Mouse (Mus musculus) CH12.LX (cell line): Measurements from ENCODE around the gene Dnaja4. TPM values are rescaled to one million over a fixed set of nuclear protein-coding genes. Genes with fewer than 3 reads are reported as not detected.

ENCODE experiments used
- DNase-seq: peaks from one replicate; pipeline ENCODE4 v3.0.0-alpha.2; 2013; ENCODE audit errors: extremely low read depth
- H3K27ac ChIP-seq: 2 replicates; pipeline ENCODE4 v1.5.1; 2012; ENCODE audit warnings: low read depth, mild to moderate bottlenecking, control low read depth, moderate library complexity; ENCODE audit not compliant: insufficient read depth
- H3K27me3 ChIP-seq: replicated peaks from 2 replicates; pipeline ENCODE3; 2012; ENCODE audit warnings: inconsistent platforms
- H3K36me3 ChIP-seq, 2 experiments: replicated peaks in 1 of 2; 2 replicates each; pipeline versions ENCODE3 to v1.6.1; 2012; ENCODE audit warnings: inconsistent platforms in 1 of 2, low read length in 1 of 2, mild to moderate bottlenecking in 1 of 2, mixed read lengths in 1 of 2, moderate library complexity in 1 of 2; ENCODE audit not compliant: control insufficient read depth in 1 of 2, insufficient read depth in 1 of 2
- H3K4me1 ChIP-seq, 2 experiments: 2 replicates each; pipeline ENCODE4 v1.6.1; 2012; ENCODE audit warnings: inconsistent platforms in 1 of 2, moderate library complexity in 1 of 2; ENCODE audit not compliant: insufficient read depth in 2 of 2, control insufficient read depth in 1 of 2
- H3K4me2 ChIP-seq: 2 replicates; pipeline ENCODE4 v1.6.1; 2012; ENCODE audit warnings: low read depth, mild to moderate bottlenecking, control low read depth; ENCODE audit not compliant: poor library complexity, insufficient read depth, severe bottlenecking
- H3K4me3 ChIP-seq, 3 experiments: fragments of 150-350 bp in 1 of 3; sonication (generic) in 1 of 3; replicated peaks in 1 of 3; 2 replicates each; pipeline versions ENCODE3 to v1.5.1; 2011 to 2012; ENCODE audit warnings: low read depth in 2 of 3, low read length in 2 of 3, mild to moderate bottlenecking in 2 of 3, moderate library complexity in 2 of 3, control low read depth in 1 of 3, improper control_type of control experiment in 1 of 3, inconsistent platforms in 1 of 3, mixed read lengths in 1 of 3; ENCODE audit not compliant: poor library complexity in 1 of 3
- H3K79me2 ChIP-seq: replicated peaks from 2 replicates; pipeline ENCODE4 v1.6.1; 2012; ENCODE audit warnings: mild to moderate bottlenecking, moderate library complexity; ENCODE audit not compliant: control insufficient read depth, poor library complexity, insufficient read depth, severe bottlenecking; ENCODE audit errors: extremely low read depth
- H3K9ac ChIP-seq: 2 replicates; pipeline ENCODE4 v1.6.1; 2012; ENCODE audit warnings: low read depth, mild to moderate bottlenecking, control low read depth, moderate library complexity; ENCODE audit not compliant: insufficient read depth
- H3K9me3 ChIP-seq: replicated peaks from 2 replicates; pipeline ENCODE3; 2012; ENCODE audit warnings: low read length, inconsistent platforms, mixed read lengths
- BHLHE40 ChIP-seq: IDR thresholded peaks from 2 replicates; pipeline ENCODE4 v1.6.1; 2011; ENCODE audit warnings: mild to moderate bottlenecking, low read depth, low read length, improper control_type of control experiment
- CHD1 ChIP-seq: IDR thresholded peaks from 2 replicates; pipeline ENCODE4 v1.6.1; 2012; ENCODE audit warnings: low read depth, low read length, improper control_type of control experiment, inconsistent platforms
- CTCF ChIP-seq, 2 experiments: IDR thresholded peaks in 1 of 2; conservative IDR thresholded peaks in 1 of 2; 2 replicates each; pipeline ENCODE4 v1.5.1; 2011 to 2012; ENCODE audit warnings: low read depth in 2 of 2, low read length in 2 of 2, improper control_type of control experiment in 1 of 2, inconsistent platforms in 1 of 2, mild to moderate bottlenecking in 1 of 2, moderate library complexity in 1 of 2
- E2F4 ChIP-seq: IDR thresholded peaks from 2 replicates; pipeline ENCODE4 v1.6.1; 2011; ENCODE audit warnings: low read depth, low read length, improper control_type of control experiment; ENCODE audit not compliant: insufficient replicate concordance
- EP300 ChIP-seq: IDR thresholded peaks from 2 replicates; pipeline ENCODE4 v1.6.1; 2011; ENCODE audit warnings: low read length, improper control_type of control experiment
- GABPA ChIP-seq: IDR thresholded peaks from 2 replicates; pipeline ENCODE4 v1.6.1; 2012; ENCODE audit warnings: low read depth, low read length, improper control_type of control experiment, inconsistent platforms; ENCODE audit not compliant: insufficient replicate concordance
- IRF4 ChIP-seq: IDR thresholded peaks from 2 replicates; pipeline ENCODE4 v1.6.1; 2014; ENCODE audit warnings: low read depth, mild to moderate bottlenecking, inconsistent platforms, low read length, improper control_type of control experiment
- JUN ChIP-seq: IDR thresholded peaks from 2 replicates; pipeline ENCODE4 v1.6.1; 2011; ENCODE audit warnings: low read depth, mild to moderate bottlenecking, low read length, improper control_type of control experiment, moderate library complexity; ENCODE audit not compliant: insufficient read depth
- JUND ChIP-seq: conservative IDR thresholded peaks from 2 replicates; pipeline ENCODE4 v1.6.1; 2011; ENCODE audit warnings: low read depth, low read length, improper control_type of control experiment
- KAT2A ChIP-seq: IDR thresholded peaks from 2 replicates; pipeline ENCODE4 v1.6.1; 2012; ENCODE audit warnings: low read length, improper control_type of control experiment, inconsistent platforms; ENCODE audit not compliant: insufficient replicate concordance
- MAX ChIP-seq: IDR thresholded peaks from 2 replicates; pipeline ENCODE4 v1.6.1; 2011; ENCODE audit warnings: low read length, improper control_type of control experiment
- MXI1 ChIP-seq: IDR thresholded peaks from 2 replicates; pipeline ENCODE4 v1.6.1; 2011; ENCODE audit warnings: mild to moderate bottlenecking, low read depth, low read length, improper control_type of control experiment
- POLR2A ChIP-seq: IDR thresholded peaks from 2 replicates; pipeline ENCODE4 v1.6.1; 2011; ENCODE audit warnings: low read depth, mild to moderate bottlenecking, improper control_type of control experiment, low read length
- POLR2AphosphoS2 ChIP-seq: IDR thresholded peaks from 2 replicates; pipeline ENCODE4 v1.6.1; 2011; ENCODE audit warnings: low read depth, low read length, improper control_type of control experiment
- RAD21 ChIP-seq: IDR thresholded peaks from 2 replicates; pipeline ENCODE4 v1.6.1; 2011; ENCODE audit warnings: low read depth, mild to moderate bottlenecking, low read length, improper control_type of control experiment, moderate library complexity
- RCOR1 ChIP-seq: conservative IDR thresholded peaks from 2 replicates; pipeline ENCODE4 v1.6.1; 2012; ENCODE audit warnings: low read depth, mild to moderate bottlenecking, inconsistent platforms, low read length, improper control_type of control experiment
- SIN3A ChIP-seq: IDR thresholded peaks from 2 replicates; pipeline ENCODE4 v1.6.1; 2012; ENCODE audit warnings: low read length, improper control_type of control experiment, inconsistent platforms
- SMC3 ChIP-seq: IDR thresholded peaks from 2 replicates; pipeline ENCODE4 v1.6.1; 2011; ENCODE audit warnings: low read depth, low read length, improper control_type of control experiment
- USF2 ChIP-seq: conservative IDR thresholded peaks from 2 replicates; pipeline ENCODE4 v1.6.1; 2011; ENCODE audit warnings: low read depth, low read length, improper control_type of control experiment
- ZC3H11A ChIP-seq: IDR thresholded peaks from 2 replicates; pipeline ENCODE4 v1.6.1; 2012; ENCODE audit warnings: low read depth, mild to moderate bottlenecking, inconsistent platforms, low read length, improper control_type of control experiment
- ZKSCAN1 ChIP-seq: IDR thresholded peaks from 2 replicates; pipeline ENCODE4 v1.6.1; 2012; ENCODE audit warnings: low read depth, inconsistent platforms, low read length, improper control_type of control experiment, borderline replicate concordance
- ZMIZ1 ChIP-seq: IDR thresholded peaks from 2 replicates; pipeline ENCODE4 v1.6.1; 2012; ENCODE audit warnings: low read depth, mild to moderate bottlenecking, inconsistent platforms, low read length, improper control_type of control experiment
- dilution Hi-C: fragments of 300-500 bp; cut with MboI; formaldehyde crosslinking; loops from 2 replicates; pipeline ENCODE4 v1.14.3; 2020; ENCODE audit warnings: low sequenced_read_pairs; ENCODE audit not compliant: extremely low pct_unique_long_range_greater_than_20kb, extremely low pct_ligation_motif_present
- in situ Hi-C: fragments of 300-500 bp; cut with MboI; formaldehyde crosslinking; loops from 3 replicates; pipeline ENCODE4 v1.14.3; 2019; ENCODE audit warnings: low sequenced_read_pairs, low pct_ligation_motif_present, low pct_unique_long_range_greater_than_20kb, mixed read lengths
- polyA plus RNA-seq: library from polyadenylated mRNA; unstranded; fragments of >175 nt; gene quantifications from 2 replicates; pipeline ENCODE4 v1.2.1, GENCODE M21; 2012; ENCODE audit warnings: low read depth; ENCODE audit not compliant: insufficient read length
- total RNA-seq, 2 experiments: library from RNA; depleted of rRNA; stranded (reverse); fragments of 300-350 nt in 1 of 2; fragments of >200 nt in 1 of 2; gene quantifications; 2 replicates each; pipeline ENCODE4 v1.2.3; 2012 to 2014

The Dnaja4 gene
- total and polyA plus RNA-seq, 3 experiments: 0.81 to 2.4 (median 1.1) TPM

- Histone ChIP-seq H3K36me3 (no peaks in the 10 kb centered on the region), H3K27ac (no peak overlapping the region), H3K9ac (no peak overlapping the region), H3K4me1 (peaks cover 0 to 4% of the 10 kb centered on the region in 2 experiments; a peak in 1 of 4 replicates), H3K4me2 (no peak overlapping the region), H3K79me2 (no peaks in the 10 kb centered on the region), H3K9me3 (peaks cover 3% of the 10 kb centered on the region), H3K27me3 (no peaks in the 10 kb centered on the region), H3K4me3 (no peak overlapping the region)
- no peak for DNase-seq
- in situ Hi-C loops: no loop called here
- TF ChIP-seq CTCF (conservative IDR thresholded peaks at IDR 0.05 in 1 of 2, IDR thresholded peaks at IDR 0.05 in 1 of 2; ENCODE audit: low read depth in 2 of 2, low read length in 2 of 2) (no peak), KAT2A (no peak), RAD21 (no peak), POLR2A (no peak), SIN3A (no peak), GABPA (no peak), BHLHE40 (no peak), IRF4 (no peak), ZKSCAN1 (no peak)
- dilution Hi-C loops: no loop called here
These were observed 30.2 kb upstream of the Dnaja4 start for GRCm38 (mm10) chr9:54668455-54668854.

GRCm38 (mm10) chr9:54671962-54672361 lies 26.7 kb upstream of the Dnaja4 start:
- H3K79me2 ChIP-seq: no peaks in the 10 kb centered on the region
- H3K4me3 ChIP-seq: no peak overlapping the region
- H3K36me3 ChIP-seq: no peaks in the 10 kb centered on the region
- peaks cover 3% of the 10 kb centered on the region for H3K9me3 ChIP-seq
- in situ Hi-C loops (loop anchor here (10.0 kb wide), 1 partner anchor 227 kb away; no protein-coding TSS in a partner anchor), dilution Hi-C loops (no loop called here)
- no peak overlapping the region for H3K4me2 ChIP-seq
- H3K27me3 ChIP-seq: no peaks in the 10 kb centered on the region
- no peak overlapping the region for H3K27ac ChIP-seq
- H3K4me1 ChIP-seq: peaks cover 0 to 4% of the 10 kb centered on the region in 2 experiments; a peak in 2 of 4 replicates
- H3K9ac ChIP-seq: no peak overlapping the region
- DNase-seq: no peak
- no peak for TF ChIP-seq RCOR1
- no peak for TF ChIP-seq EP300
- TF ChIP-seq BHLHE40: no peak
- TF ChIP-seq USF2: no peak
- no peak for TF ChIP-seq POLR2AphosphoS2
- TF ChIP-seq MXI1: no peak
- no peak for TF ChIP-seq ZC3H11A
- TF ChIP-seq E2F4: no peak
- TF ChIP-seq SIN3A: no peak
- TF ChIP-seq SMC3: no peak
- no peak for TF ChIP-seq ZMIZ1
- no peak for TF ChIP-seq IRF4
- TF ChIP-seq KAT2A: no peak
- TF ChIP-seq CHD1: no peak
- no peak for TF ChIP-seq JUND
- no peak for TF ChIP-seq MAX
- no peak for TF ChIP-seq JUN
